Mouse (Mus musculus) megakaryocyte, adult 5-6 weeks (primary cell): ENCODE results near the gene Dazap1. TPM values are rescaled to one million over a fixed set of nuclear protein-coding genes. Genes with fewer than 3 reads are reported as not detected.

Experiments
- ATAC-seq: 2 replicates; pipeline ENCODE4 v1.8.0; 2016; ENCODE audit warnings: mild to moderate bottlenecking, inconsistent platforms; ENCODE audit not compliant: poor library complexity, severe bottlenecking
- total RNA-seq, 2 experiments: library from RNA; stranded (forward) in 1 of 2; stranded (reverse) in 1 of 2; fragments of 153-499, 151-499 nt in 1 of 2; fragments of 221-1000, 200-1000 nt in 1 of 2; gene quantifications; 2 replicates each; pipeline versions ENCODE4 v1.2.3 to v1.2.4; 2015 to 2017

The Dazap1 gene
- total RNA-seq, 2 experiments from 2014 or later: 41.4 to 200 TPM

GRCm38 (mm10) chr10:80248971-80249640 lies 12.2 kb upstream of the Dazap1 start, which contains the start of gene Ndufs7:
Gene Ndufs7, plus strand, starts transcription at chr10:80249121.
- peak; percentile 90 for ATAC-seq

GRCm38 (mm10) chr10:80250059-80250458 lies 11.2 kb upstream of the Dazap1 start:
- no peak for ATAC-seq

DNA sequence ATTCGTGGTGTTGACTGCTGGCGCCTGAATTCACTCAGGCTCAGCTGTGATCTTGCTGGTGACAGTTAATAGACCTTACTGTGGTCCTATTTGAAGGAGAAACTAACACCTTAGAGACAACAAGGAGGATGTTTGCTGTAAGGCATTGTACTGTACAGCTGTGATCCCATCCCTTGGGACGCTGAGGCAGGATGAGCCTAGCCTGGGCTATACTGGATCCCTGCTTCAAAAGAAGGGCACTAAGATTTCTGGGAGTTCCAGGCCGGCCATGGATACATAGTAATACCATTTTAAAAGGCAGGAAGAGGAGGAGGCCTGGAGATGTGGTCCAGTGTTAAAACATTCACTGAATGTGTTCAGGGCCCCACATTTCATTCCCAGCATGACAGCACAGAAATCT lies 10.7 kb upstream of the Dazap1 start:
- ATAC-seq: no peak

DNA sequence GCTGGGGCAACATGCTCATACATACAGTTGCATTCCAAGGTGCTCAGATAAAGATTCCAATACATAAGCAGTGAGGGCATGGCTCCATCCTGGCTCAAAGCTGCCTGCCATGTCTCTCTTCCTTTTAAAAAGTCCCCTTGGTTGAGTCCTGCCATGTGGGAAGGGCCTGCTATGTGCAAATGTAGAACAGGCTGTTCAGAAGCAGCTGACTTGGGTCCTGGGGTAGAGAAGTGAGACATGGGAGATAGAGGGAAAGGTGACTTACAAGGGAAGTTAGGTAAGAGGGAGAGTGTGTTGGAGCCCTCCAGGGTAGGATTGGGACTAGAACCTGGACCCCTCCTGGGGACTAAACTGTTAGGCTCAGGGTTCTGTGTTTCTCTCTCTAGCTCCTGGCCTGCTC lies 9.3 kb upstream of the Dazap1 start:
- no peak for ATAC-seq

DNA sequence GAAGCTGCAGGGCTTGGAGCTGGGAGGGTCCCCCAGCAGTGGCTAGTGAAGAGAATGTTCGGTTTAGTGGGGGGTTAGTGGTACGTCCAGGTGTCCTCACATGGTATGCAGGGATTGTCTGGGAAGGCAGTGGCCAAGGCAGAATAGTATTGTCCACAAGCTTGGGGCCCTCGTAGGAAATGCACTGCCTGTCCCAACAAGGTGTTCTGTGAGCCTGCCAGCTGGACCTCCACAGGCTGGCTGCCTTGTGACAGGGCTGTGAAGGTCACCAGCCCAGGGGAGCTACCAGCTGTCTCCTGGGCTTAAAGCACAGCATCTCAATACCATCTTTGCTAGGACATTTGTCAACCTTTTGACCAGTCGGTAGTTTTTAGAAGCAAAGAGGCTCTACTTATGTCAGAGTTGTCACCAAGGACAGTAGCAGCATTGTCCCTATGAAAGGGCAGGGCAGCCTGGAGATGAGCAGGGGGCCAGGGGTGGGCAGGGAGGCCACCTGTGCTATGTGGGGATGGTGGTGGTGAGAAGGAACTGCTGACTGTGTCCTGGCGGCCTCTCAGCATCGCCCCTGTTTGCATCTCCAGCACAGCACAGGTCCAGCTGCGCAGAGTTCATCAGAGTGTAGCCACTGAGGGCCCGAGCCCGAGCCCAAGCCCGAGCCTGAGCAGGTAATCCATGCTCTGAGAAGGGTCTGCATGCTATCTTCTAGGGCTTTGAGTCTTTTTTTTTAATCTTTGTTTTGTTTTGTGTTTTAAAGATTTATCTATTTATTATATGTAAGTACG lies 8.6 kb upstream of the Dazap1 start:
- ATAC-seq: no peak

DNA sequence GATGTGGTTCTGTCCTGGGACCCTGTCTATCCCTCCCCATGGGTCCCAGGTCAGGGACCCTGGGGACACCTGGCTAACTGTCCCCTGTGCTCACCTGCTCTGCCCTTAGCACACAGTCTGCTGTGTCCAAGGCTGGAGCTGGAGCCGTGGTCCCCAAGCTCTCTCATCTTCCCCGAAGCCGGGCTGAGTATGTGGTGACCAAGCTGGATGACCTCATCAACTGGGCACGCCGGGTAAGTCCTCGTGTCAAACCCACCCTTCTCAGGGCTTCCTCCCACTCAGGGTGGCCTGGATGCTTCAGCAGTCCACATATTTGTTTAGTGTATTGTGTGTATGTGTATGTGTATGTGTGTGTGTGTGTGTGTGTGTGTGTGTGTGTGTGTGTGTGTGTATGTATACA lies 7.7 kb upstream of the Dazap1 start:
- ATAC-seq: no peak

DNA sequence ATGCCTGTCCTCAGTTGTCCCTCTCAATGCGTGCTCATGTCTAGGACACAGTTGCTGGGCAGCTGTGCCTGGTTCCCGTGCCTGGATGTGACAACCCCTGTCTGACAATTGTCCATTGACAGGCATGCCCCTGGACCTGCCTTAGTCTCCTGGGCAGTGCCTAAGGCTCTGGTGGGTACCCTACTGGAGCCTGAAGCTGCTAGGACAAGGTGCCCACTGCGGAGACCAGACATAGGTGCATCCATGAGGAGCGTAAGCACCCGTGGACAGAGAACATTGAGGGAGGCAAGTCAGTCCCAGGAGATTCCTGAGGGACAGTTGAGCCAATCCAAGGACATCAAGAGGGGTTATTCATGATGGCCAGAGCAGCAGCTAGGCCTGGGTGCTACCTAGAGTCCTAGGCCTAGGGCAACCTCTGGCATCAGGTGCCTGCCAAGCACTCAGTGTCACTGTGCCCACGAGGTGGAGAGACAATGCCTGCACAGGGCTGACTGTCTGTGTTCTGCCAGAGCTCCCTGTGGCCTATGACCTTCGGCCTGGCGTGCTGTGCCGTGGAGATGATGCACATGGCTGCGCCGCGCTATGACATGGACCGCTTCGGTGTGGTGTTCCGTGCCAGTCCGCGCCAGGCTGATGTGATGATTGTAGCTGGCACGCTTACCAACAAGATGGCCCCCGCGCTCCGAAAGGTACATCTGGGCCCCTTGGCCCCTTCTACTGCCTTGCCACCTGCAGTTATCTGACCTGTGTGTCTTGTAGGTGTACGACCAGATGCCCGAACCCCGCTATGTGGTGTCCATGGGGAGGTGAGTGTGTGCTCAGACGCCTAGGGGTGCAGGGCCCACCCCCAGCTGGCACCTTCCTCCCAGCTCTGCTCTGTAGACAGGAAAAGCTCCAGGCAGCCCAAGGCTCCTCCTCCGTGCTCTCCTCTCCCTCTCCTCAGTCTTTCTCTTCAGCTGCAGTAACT lies 6.7 kb upstream of the Dazap1 start:
- no peak for ATAC-seq

- ATAC-seq: no peak
These were observed 5.3 kb upstream of the Dazap1 start for GRCm38 (mm10) chr10:80255881-80256535.

DNA sequence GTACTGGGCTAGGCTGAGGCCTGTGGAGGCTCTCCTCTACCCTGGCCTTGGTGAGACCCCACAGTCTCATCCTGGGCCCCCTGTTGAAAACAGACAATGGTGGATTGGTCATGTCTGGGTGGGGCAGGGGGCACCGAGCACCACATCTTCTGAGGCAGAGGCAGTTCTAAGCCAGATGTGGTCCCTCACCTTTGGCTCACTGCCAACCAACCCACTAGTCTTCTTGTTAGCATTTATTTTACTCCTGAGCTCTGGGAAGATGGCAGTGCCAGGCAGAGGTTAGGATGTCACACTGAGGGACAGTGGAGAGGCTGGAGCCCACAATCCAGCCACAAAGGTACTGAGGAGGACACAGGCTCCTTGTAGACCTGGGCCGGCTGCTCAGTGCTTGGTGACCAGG lies 3.4 kb upstream of the Dazap1 start:
- no peak for ATAC-seq

DNA sequence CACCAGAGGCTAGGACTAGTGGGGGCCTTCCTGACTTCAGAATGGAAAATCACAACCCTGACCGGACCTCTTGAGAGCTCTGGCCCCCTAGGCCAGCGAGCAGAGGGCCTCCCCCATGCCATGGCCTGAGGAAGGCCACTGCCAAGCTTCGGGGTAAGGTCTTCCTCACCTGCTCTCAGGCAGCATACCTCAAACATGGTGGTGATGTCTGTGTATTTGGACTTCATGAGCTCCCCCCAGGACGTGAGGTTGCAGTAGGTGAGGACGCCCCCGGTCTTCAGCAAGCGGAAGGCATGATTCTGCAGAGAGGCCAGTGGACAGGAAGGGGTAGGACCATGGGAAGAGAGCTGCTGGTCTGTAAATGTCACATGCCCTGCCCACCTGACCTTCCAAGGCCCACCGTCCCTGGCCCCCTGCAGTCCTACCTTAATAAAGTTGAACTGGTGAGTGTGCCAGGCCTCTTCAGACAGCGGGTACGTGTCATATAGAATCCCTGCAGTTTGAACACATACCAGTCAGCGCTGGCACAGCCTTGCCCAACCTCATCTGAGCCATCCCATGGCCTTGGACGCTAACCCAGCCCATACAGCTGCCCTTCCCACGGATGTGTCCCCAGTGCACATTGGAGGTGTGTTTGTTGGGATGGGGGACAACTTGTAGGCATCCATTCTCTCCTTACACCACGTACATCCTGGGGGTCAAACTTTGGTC lies 2.4 kb upstream of the Dazap1 start:
- ATAC-seq: no peak

DNA sequence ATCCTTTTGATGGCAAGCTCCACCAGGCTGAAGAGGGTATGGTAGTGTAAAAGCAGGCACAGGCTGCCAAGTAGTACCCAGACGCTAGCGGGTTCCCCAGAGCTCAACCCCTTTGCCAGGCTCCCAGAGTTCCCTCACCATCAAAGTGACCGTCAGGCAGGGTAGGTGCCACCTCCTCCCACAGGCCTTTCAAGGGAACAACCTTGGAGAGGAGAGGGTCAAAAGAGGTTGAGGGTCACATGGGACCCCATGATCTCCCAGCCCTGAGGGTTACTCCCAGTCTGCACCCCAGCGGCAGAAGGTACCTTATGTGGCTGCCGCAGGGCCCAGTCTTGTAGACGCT lies 1.9 kb upstream of the Dazap1 start:
- no peak for ATAC-seq

- ATAC-seq: no peak
These were observed 1.2 kb upstream of the Dazap1 start for GRCm38 (mm10) chr10:80259861-80260641.

- ATAC-seq: peak; percentile 62
These were observed 291 bp downstream of the Dazap1 start for GRCm38 (mm10) chr10:80261585-80261968.

- ATAC-seq: no peak
These were observed 883 bp downstream of the Dazap1 start for GRCm38 (mm10) chr10:80262169-80262568.

DNA sequence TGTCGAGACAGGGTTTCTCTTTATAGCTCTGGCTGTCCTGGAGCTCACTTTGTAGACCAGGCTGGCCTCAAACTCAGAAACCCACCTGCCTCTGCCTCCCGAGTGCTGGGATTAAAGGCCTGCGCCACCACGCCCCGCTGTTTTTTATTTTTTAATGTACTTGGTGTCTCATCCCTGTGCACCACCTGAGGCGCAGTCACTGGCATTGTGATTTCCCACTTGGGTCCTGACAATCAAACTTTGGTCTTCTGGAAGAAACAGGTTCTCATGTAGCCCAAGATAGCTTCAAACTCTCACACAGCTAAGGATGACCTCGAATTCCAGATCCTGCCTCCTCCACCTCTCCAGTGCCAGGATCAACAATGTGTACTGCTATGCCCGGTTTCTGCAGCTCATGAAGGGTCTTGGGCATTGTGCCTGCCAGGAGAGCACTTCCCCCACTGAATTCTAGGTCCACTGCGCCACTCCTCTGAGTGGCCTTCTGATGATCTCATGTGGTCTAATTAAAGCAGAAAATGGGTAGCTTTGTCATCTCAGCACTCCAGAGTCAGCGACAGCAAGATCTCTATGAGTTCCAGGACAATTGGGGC lies 1.6 kb downstream of the Dazap1 start:
- no peak for ATAC-seq

- peak; percentile 67 for ATAC-seq
These were observed 3.3 kb downstream of the Dazap1 start for GRCm38 (mm10) chr10:80264341-80265148.

DNA sequence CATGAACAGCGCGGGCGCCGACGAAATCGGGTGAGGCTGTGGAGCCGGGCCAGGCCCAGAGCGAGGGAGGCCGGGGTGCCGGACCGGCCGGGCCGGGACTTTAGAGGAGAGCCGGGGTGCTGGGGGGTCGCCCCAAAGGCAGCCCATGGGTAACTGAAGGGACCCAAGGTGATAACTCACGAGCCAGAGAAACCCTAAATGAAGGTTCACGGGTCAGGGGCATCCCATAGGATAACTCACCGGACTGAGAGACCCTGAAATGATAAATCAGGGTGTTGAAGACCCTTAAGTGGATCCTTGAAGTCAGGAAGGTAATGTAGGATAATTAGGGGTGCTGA lies 3.8 kb downstream of the Dazap1 start:
- no peak for ATAC-seq

DNA sequence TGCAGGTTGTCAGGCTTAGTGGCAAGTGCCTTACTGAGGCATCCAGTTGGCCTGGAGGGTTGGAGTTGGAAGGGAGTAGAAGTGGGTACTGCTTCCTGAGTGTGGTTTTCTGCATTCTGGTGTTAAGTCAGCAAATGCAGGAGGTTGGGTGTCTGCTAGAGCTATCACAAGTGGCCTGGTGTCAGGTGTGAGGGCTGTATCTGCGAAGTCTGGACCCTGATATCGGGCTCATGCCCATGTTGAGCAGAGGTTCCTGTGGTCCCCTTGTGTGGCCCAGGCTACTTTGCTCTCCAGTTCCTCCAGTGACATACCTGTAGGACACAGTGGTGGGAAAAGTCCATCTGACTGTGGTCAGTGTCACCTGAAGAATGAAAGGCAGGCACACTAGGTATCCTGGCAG lies 8.8 kb downstream of the Dazap1 start:
- ATAC-seq: no peak
